Mouse (Mus musculus) ES-E14 (cell line): ENCODE measurements around the gene Tshz2.

Experiments used
- HCFC1 ChIP-seq: IDR thresholded peaks from 2 replicates; pipeline ENCODE4 v1.6.1; 2012; ENCODE audit warnings: low read length, inconsistent platforms, borderline replicate concordance; ENCODE audit not compliant: insufficient read depth
- MAFK ChIP-seq: IDR thresholded peaks from 2 replicates; pipeline ENCODE4 v1.6.1; 2014; ENCODE audit warnings: mild to moderate bottlenecking, low read depth, low read length, inconsistent platforms; ENCODE audit not compliant: insufficient read depth
- ZC3H11A ChIP-seq: IDR thresholded peaks from 2 replicates; pipeline ENCODE4 v1.6.1; 2012; ENCODE audit warnings: low read depth, mild to moderate bottlenecking, inconsistent platforms, low read length, borderline replicate concordance

- no peak for TF ChIP-seq HCFC1
- TF ChIP-seq MAFK, result no peak
- no peak for TF ChIP-seq ZC3H11A
Observed at GRCm38 (mm10) chr2:169621201-169621710, 11.6 kb upstream of the Tshz2 start.
